Mouse (Mus musculus): ENCODE results near the gene Clasp1. TPM values are rescaled to one million over a fixed set of nuclear protein-coding genes. Genes with fewer than 3 reads are reported as not detected.

Gene Clasp1
- total RNA-seq, 2 experiments from 2014 or later: 398 to 415 TPM

DNA sequence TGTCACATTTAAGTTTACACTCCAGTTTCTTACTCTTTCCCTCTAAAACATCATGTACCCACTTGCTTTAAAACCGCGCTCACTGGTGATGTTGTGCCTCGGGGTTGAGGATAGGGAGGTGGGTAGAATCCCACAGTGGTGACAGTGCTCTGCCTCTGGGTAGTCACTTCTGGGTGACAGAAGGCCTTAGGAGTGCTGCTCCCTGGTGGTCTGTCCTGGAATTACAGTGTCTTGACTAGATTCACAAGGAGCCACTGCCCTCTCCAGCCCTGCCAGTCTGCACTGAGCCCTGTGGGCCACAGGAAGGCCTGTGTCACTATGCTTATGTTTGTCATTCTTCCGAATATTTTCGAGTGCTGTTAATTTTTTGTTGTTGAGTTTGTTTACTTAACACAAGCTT is 109.5 kb downstream of the Clasp1 start:
- peak; percentile 73 to 91 for DNase-seq

DNA sequence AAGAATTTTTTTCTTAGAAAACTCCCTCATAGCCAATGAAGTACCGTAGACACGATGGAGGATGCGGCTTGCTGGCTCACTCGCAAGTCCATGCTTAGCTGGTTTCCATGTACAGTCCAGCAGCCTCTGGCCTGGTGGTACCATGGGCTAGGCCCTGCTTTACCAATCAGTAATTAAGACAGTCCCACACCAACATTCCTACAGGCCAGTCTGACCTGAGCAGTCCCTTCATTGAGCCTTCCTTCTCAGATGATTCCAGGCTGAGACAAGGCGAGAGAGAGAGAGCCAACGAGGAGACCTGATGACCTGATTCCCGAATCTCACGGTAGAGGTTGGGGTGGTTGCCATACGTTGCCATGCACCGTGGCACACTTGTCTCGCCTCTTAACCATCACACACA is 111.7 kb downstream of the Clasp1 start:
- no peak for DNase-seq

GRCm38 (mm10) chr1:118501691-118502090 is 112.8 kb downstream of the Clasp1 start:
- no peak for DNase-seq

- DNase-seq: no peak
Observed at GRCm38 (mm10) chr1:118505746-118506145, 116.9 kb downstream of the Clasp1 start.

DNA sequence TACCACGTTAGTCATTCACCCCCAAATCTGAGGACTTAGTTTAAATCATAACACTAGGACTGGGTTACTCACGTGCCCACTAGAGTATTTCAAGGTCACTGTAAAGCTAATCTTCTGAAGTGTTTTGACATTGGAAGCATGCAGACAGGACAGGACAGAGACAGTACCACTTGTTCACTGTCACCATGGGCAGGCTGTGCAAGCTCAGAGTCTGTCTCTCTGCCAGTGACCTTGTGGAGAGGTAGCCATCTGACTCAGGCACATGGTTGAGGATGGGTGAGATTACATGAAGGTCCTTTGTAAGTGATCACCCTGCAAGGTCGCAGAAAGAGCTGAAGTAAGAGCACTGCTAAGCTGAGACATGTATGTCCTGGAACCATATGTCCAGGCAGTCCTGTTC is 122.1 kb downstream of the Clasp1 start:
- DNase-seq: peak; percentile 68 to 81

DNA sequence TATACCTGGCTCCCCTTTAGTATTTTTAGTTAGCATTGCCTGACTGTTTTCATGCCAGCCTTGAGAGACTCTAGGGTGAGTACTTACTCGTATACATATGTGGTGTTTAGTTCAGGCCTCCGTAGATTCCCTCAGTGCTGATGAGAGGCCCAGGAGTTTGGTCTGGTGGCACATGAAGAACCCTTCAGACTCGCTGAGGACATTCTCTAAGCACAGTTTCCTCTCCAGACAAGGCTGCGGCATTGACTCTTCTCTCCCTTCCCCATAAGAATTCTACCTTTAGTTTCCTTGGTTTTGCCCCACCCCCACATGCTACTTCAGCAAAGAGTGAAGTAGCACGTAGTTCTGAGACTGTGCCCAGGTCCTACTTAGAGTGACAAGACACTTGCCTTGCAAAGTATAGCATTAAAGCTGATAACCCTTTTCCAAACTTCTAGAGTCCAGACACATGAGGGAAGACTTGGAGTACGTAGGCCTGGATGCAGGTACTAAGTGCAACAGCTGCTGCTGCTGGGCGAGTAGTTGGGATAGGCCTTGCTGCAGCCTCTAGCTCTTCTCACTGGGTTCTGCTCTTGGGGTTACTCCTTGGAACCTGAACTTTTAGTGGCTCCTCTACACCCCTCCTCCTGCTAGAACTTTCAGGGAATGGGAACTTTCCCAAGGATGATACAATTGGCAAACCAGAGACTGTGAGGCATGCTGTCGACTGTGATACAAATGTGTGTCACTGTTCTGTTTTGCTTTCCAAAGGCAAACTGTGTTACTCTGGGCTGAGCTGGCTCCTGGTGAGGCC is 123.1 kb downstream of the Clasp1 start:
- DNase-seq: no peak

GRCm38 (mm10) chr1:118516256-118516655 is 127.4 kb downstream of the Clasp1 start:
- no peak for DNase-seq

DNA sequence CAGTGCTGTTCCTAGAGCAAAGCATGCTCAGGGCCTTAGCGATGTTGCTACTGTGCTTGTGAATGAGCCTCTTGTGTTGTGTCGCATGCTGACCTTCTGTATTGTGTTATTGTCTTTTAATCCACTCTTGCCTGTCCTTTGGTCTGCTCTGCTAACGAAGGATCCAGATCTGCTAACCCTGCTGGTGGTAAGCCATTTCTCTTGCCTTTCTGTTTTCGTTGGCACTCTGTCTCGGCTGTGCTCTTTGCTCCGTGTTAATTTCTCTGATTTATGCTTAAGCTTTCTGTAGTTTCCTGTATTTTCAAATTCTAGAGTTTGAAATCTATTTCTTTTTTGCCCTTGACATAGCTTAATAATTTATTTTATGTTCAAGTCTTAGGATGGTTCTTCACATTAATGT is 134.3 kb downstream of the Clasp1 start:
- no peak for DNase-seq

DNA sequence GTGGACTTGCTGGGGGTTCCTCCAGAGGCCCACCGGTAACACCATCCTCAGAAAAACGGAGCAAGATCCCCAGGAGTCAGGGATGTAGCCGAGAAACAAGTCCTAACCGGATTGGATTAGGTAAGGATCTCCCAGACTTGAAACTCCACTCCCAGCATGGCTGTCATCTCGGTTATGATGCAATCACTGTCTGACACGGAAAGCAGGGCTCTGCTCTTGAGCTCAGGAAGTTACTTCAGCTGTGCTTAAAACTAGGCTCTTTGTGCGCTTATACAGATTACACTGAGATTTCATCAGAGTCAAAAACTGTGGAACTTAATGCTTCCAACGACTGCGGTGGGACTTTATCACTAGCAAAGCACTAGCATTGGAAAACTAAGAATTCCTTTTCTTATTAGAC is 136.5 kb downstream of the Clasp1 start:
- DNase-seq: no peak

DNA sequence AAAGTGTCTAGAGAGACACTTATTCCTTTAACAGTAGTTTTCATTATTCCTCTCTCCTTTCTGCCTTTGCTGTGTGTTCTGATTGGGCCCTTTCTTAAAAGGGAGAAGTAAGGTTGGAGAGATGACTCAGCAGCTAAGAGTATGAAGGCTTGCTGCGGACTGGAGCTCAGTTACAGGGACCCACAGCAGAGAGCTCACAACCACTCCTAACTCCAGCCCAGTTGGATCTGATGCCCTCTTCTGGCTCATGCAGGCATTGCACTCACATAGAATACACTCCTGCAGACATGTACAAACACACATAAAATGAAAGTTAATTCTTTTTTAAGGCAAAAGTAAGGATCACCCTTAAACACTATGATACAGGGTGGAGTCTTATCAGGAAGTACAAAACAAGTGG is 140.4 kb downstream of the Clasp1 start:
- no peak for DNase-seq

- DNase-seq: no peak
Observed at GRCm38 (mm10) chr1:118531259-118531658, 142.4 kb downstream of the Clasp1 start.

DNA sequence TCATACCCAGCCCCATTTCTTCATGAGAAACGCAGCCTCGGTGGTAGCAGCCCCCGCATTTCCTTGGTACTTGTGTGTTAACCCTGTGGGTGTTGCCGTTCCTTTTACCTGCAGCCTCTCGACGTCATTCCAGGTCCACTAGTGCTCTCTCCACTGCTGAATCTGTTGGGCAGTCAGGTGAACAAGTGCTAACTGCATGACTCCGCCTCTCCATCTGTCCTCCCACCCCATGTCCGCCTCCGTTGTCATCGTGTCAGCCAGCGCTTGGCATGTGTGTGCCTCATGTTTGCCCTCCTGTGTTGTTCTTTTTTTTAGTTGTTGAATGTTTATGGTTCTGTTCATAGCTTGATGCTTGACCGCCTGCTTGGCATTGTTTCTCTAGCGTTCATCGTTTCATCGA is 147.2 kb downstream of the Clasp1 start:
- DNase-seq: no peak

- DNase-seq: no peak
Observed at GRCm38 (mm10) chr1:118539046-118539445, 150.2 kb downstream of the Clasp1 start.

DNA sequence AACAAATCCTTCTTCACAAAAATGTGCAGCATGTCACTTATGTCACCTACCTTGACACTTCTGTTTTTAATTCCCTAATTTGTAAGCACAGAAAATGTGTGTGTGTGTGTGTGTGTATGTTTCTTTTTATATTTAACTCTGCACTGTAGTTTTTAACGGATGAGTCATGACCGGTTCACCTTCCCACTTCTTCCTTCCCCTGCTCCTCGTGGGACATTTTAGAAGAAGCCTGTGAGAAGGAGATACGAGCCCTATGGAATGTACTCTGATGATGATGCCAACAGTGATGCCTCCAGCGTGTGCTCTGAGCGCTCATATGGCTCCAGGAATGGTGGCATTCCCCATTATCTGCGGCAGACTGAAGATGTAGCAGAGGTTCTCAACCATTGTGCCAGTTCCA is 154.0 kb downstream of the Clasp1 start:
- DNase-seq: no peak

DNA sequence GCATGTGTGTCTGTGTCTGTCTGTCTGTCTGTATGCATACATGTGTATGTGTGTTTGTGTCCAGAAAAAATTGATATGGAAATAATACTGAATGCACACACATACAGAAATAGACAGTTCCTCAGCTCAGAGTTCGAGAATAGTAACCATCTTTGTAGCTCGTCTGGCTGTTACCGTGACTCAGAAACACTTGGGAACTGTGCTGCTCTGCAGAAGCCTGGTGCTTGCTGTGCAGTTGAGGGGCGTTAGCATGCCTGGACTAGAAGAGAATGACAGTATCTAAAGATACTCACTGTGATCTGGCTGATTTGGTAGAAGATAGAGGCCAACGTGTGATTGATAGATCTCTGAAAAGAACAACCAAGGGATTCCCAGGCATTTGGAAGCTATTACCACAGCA is 159.9 kb downstream of the Clasp1 start:
- no peak for DNase-seq

- DNase-seq: no peak
Observed at GRCm38 (mm10) chr1:118551152-118551551, 162.3 kb downstream of the Clasp1 start.

- no peak for DNase-seq
Observed at GRCm38 (mm10) chr1:118552071-118552470, 163.2 kb downstream of the Clasp1 start.

DNA sequence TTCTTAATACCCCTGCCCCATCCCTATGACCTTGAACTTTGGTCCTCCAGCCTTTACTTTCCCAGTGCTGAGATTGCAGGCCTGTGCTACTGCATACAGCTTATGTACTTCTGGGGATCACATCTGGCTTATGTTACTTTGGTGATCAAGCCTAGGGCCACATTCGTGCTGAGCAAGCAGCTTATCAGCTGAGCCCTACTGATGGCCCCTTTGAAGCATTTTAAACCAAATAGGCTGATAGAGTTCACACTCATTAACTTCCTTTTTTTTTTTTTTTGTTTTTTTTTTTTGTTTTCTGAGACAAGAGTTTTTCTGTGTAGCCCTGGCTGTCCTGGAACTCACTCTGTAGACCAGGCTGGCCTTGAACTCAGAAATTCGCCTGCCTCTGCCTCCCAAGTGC is 164.2 kb downstream of the Clasp1 start:
- DNase-seq: no peak

DNA sequence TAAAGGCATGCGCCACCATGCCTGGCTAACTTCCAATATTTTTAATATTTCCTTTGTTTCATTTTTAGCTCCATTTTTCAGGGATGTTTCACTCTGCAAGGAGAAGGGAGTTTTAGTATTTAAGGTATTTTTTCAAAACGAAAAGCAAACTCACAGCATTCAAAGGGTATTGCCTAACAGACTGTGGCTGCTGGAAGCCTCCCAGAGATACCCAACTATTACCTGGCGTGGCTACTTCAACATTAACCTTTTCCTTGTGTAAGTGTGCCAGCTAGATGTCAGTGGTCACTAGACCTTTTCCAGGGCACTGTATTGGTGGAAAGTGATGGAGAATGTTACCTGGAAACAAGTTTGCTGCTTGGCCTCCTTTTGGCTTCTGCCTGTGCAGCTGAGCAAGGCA is 164.6 kb downstream of the Clasp1 start:
- DNase-seq: no peak

DNA sequence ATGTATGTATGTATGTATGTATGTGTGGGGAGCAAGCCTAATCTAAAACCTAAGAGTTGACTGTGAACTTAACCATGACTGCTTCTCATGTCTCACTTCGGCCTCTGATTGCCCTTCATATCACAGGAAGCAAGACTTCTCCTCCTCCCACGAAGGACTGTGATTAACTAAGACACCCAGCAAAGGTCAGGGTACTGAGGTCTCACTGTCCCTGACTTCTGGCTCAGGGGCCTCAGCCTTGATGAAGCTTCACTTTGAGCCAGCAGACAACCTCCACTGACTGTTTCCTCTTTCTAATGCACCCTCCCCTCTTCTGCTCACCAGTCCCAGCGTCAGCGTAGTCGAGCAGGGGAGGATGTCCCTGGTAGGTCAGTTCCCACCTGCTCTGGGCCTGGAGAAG is 166.1 kb downstream of the Clasp1 start:
- DNase-seq: no peak

DNA sequence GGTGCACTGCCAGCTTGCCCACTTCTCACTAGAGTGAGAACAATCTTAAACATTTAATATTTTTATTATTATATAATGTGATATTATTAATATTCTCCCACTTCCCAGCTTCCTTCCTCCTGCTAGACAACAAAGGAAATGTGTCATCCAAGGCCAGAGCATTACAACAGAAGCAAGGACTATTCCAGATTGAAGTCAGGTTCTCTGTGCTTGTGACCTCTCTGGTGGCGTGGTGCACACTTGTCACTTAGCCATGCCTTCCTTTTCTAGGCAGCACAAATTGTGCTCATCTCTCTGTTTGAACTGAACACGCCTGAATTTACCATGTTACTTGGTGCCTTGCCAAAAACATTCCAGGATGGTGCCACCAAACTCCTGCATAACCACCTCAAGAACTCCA is 170.9 kb downstream of the Clasp1 start:
- DNase-seq: no peak

DNA sequence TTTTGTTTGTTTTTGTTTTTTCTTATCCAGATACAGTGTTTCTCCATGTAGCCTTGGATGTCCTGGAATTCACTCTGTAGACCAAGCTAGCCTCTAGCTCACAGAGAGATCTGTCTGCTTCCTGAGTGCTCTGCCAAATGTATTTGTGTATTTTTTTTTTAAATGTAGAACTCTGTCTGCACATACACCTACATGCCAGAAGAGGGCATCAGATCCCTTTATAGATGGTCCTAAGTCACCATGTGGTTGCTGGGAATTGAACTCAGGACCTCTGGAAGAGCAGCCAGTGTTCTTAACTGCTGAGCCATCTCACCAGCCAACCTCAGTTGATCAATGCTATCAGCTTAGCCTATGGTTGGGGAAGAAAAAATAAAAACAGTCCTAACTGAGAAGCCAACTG is 175.7 kb downstream of the Clasp1 start:
- no peak for DNase-seq

DNA sequence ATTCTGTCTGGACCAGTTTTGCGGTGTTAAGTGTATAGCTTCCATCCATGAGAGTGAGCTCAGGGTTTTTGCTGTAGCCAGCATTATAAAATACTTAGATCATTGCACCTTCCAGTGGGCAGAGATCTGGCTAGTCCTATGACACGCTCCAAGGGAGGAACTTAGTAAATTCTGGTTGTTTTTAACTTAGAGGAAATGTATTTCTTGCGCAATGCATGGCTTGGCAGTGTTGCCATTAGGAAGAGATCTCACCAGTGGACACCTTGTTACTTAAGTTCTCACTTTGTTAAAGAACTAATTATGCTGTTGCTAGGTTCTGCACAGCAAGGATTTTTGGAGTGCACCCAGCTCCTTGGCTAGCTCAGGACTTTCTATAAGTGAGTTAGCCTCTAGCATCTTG is 178.8 kb downstream of the Clasp1 start:
- no peak for DNase-seq

GRCm38 (mm10) chr1:118580174-118580702 is 191.4 kb downstream of the Clasp1 start:
- DNase-seq: no peak

Data from heart, adult 18-20 months (tissue).